Mouse (Mus musculus) midbrain, embryonic 11.5 days (tissue): Measurements from ENCODE around the gene Il34. TPM values are rescaled to one million over a fixed set of nuclear protein-coding genes. Genes with fewer than 3 reads are reported as not detected.

Experiments
- ATAC-seq: fragments of 200-750 bp; cut with Nextera tagmentation; 2 replicates; pipeline ENCODE4 v1.8.0; 2017; ENCODE audit warnings: moderate TSS enrichment, moderate library complexity; ENCODE audit not compliant: low FRiP score
- DNase-seq: peaks from one replicate; pipeline ENCODE4 v3.0.0; 2015; ENCODE audit warnings: low spot score; ENCODE audit errors: missing footprints
- H3K27ac ChIP-seq: fragments of 300-500 bp; sonication (generic); 2 replicates; pipeline ENCODE4 v1.5.1; 2014; ENCODE audit warnings: low read depth, low read length
- H3K27me3 ChIP-seq: fragments of 300-500 bp; sonication (generic); 2 replicates; pipeline ENCODE4 v1.6.1; 2014; ENCODE audit warnings: mild to moderate bottlenecking, low read length, moderate library complexity, mixed read lengths; ENCODE audit not compliant: control insufficient read depth, insufficient read depth
- H3K36me3 ChIP-seq: fragments of 300-500 bp; sonication (generic); 2 replicates; pipeline ENCODE4 v1.6.1; 2014; ENCODE audit warnings: mild to moderate bottlenecking, low read length, moderate library complexity, mixed read lengths; ENCODE audit not compliant: control insufficient read depth, insufficient read depth
- H3K4me1 ChIP-seq: fragments of 300-500 bp; sonication (generic); 2 replicates; pipeline ENCODE4 v1.6.1; 2014; ENCODE audit warnings: low read length; ENCODE audit not compliant: control insufficient read depth, insufficient read depth
- H3K4me2 ChIP-seq: fragments of 300-500 bp; sonication (generic); 2 replicates; pipeline ENCODE4 v1.6.1; 2014; ENCODE audit warnings: mild to moderate bottlenecking, moderate library complexity
- H3K4me3 ChIP-seq: fragments of 300-500 bp; sonication (generic); 2 replicates; pipeline ENCODE4 v1.5.1; 2014; ENCODE audit warnings: low read depth, low read length
- H3K9ac ChIP-seq: fragments of 300-500 bp; sonication (generic); 2 replicates; pipeline ENCODE4 v1.6.1; 2014; ENCODE audit warnings: low read length
- H3K9me3 ChIP-seq: fragments of 300-500 bp; sonication (generic); 2 replicates; pipeline ENCODE4 v1.6.1; 2016; ENCODE audit warnings: low read length; ENCODE audit not compliant: control insufficient read depth
- WGBS: fragments of 180-500 bp; shearing (Covaris S2); extraction: QIAGEN DNeasy Blood & Tissue Kit; methylation state at CpG from one replicate; pipeline ENCODE4 v1.1.7; 2014; 5-methylcytosine and 5-hydroxymethylcytosine counted together
- polyA plus RNA-seq: library from polyadenylated mRNA; unstranded; fragments of >200 nt; fragmentation: Nextera tagmentation; extraction: Ambion mirVana; gene quantifications from 2 replicates; pipeline ENCODE4 v1.2.1, GENCODE M21; 2014

The Il34 gene
- polyA plus RNA-seq, 1 experiment from 2014 or later = 0.38 TPM

- Histone ChIP-seq H3K27me3 (no peaks in the 10 kb centered on the region), H3K4me3 (no peak overlapping the region), H3K9ac (no peak overlapping the region), H3K9me3 (no peaks in the 10 kb centered on the region), H3K4me1 (no peaks in the 10 kb centered on the region), H3K4me2 (no peak overlapping the region), H3K27ac (no peak overlapping the region), H3K36me3 (peaks cover 4% of the 10 kb centered on the region; the same call in 1 of the 2 replicates)
- WGBS = 82% methylated on average over 14 of the region's 14 CpGs
- DNase-seq (no peak), ATAC-seq (no peak)
Observed at GRCm38 (mm10) chr8:110705391-110706287, 100.1 kb downstream of the Il34 start.

- H3K36me3 ChIP-seq = no peaks in the 10 kb centered on the region
- no peaks in the 10 kb centered on the region for H3K4me1 ChIP-seq
- no peaks in the 10 kb centered on the region for H3K9me3 ChIP-seq
- ATAC-seq = no peak
- H3K27me3 ChIP-seq = no peaks in the 10 kb centered on the region
- 85% methylated on average over 3 of the region's 3 CpGs for WGBS
- no peak for DNase-seq
- H3K4me3 ChIP-seq = no peak overlapping the region
- no peak overlapping the region for H3K27ac ChIP-seq
- no peak overlapping the region for H3K9ac ChIP-seq
- H3K4me2 ChIP-seq = no peak overlapping the region
Observed at GRCm38 (mm10) chr8:110704103-110704502, 101.6 kb downstream of the Il34 start.

GRCm38 (mm10) chr8:110703460-110704061 lies 102.2 kb downstream of the Il34 start:
- H3K4me2 ChIP-seq = no peak overlapping the region
- WGBS = 87% methylated on average over 9 of the region's 9 CpGs
- no peaks in the 10 kb centered on the region for H3K36me3 ChIP-seq
- no peaks in the 10 kb centered on the region for H3K27me3 ChIP-seq
- no peaks in the 10 kb centered on the region for H3K9me3 ChIP-seq
- H3K9ac ChIP-seq = no peak overlapping the region
- DNase-seq (no peak), ATAC-seq (no peak)
- no peaks in the 10 kb centered on the region for H3K4me1 ChIP-seq
- no peak overlapping the region for H3K4me3 ChIP-seq
- no peak overlapping the region for H3K27ac ChIP-seq

GRCm38 (mm10) chr8:110702636-110703459 lies 102.9 kb downstream of the Il34 start:
- Histone ChIP-seq H3K27me3 (no peaks in the 10 kb centered on the region), H3K4me1 (no peaks in the 10 kb centered on the region), H3K4me3 (no peak overlapping the region), H3K4me2 (no peak overlapping the region), H3K9me3 (no peaks in the 10 kb centered on the region), H3K36me3 (no peaks in the 10 kb centered on the region), H3K9ac (no peak overlapping the region), H3K27ac (no peak overlapping the region)
- 53% methylated on average over 9 of the region's 9 CpGs for WGBS
- DNase-seq (no peak), ATAC-seq (no peak)

GRCm38 (mm10) chr8:110700561-110700960 lies 105.2 kb downstream of the Il34 start:
- H3K9ac ChIP-seq = no peak overlapping the region
- no peak overlapping the region for H3K4me3 ChIP-seq
- no peaks in the 10 kb centered on the region for H3K27me3 ChIP-seq
- no peaks in the 10 kb centered on the region for H3K9me3 ChIP-seq
- no peak for ATAC-seq
- WGBS = 90% methylated on average over 2 of the region's 2 CpGs
- H3K4me1 ChIP-seq = no peaks in the 10 kb centered on the region
- H3K4me2 ChIP-seq = no peak overlapping the region
- peak; percentile 66 for DNase-seq
- H3K27ac ChIP-seq = no peak overlapping the region
- H3K36me3 ChIP-seq = no peaks in the 10 kb centered on the region

GRCm38 (mm10) chr8:110699501-110699900 lies 106.2 kb downstream of the Il34 start:
- Histone ChIP-seq H3K4me3 (no peak overlapping the region), H3K27me3 (no peaks in the 10 kb centered on the region), H3K4me1 (no peaks in the 10 kb centered on the region), H3K9ac (no peak overlapping the region), H3K36me3 (no peaks in the 10 kb centered on the region), H3K27ac (no peak overlapping the region), H3K4me2 (no peak overlapping the region), H3K9me3 (no peaks in the 10 kb centered on the region)
- ATAC-seq (no peak), DNase-seq (no peak)
- 91% methylated on average over 7 of the region's 7 CpGs for WGBS

GRCm38 (mm10) chr8:110698098-110698497 lies 107.6 kb downstream of the Il34 start:
- H3K27ac ChIP-seq = no peak overlapping the region
- WGBS = 86% methylated on average over 1 of the region's 1 CpGs
- no peaks in the 10 kb centered on the region for H3K4me1 ChIP-seq
- H3K9ac ChIP-seq = no peak overlapping the region
- ATAC-seq (no peak), DNase-seq (peak; percentile 26)
- no peaks in the 10 kb centered on the region for H3K36me3 ChIP-seq
- H3K9me3 ChIP-seq = no peaks in the 10 kb centered on the region
- H3K4me3 ChIP-seq = no peak overlapping the region
- H3K4me2 ChIP-seq = no peak overlapping the region
- H3K27me3 ChIP-seq = no peaks in the 10 kb centered on the region

- Histone ChIP-seq H3K4me1 (no peaks in the 10 kb centered on the region), H3K9me3 (no peaks in the 10 kb centered on the region), H3K27me3 (no peaks in the 10 kb centered on the region), H3K4me2 (no peak overlapping the region), H3K9ac (no peak overlapping the region), H3K4me3 (no peak overlapping the region), H3K27ac (no peak overlapping the region), H3K36me3 (no peaks in the 10 kb centered on the region)
- 87% methylated on average over 5 of the region's 5 CpGs for WGBS
- no peak for ATAC-seq
- DNase-seq = no peak
Observed at GRCm38 (mm10) chr8:110697571-110697970, 108.2 kb downstream of the Il34 start.

- H3K4me1 ChIP-seq = no peaks in the 10 kb centered on the region
- H3K9me3 ChIP-seq = no peaks in the 10 kb centered on the region
- no peak overlapping the region for H3K4me2 ChIP-seq
- ATAC-seq (no peak), DNase-seq (no peak)
- no peaks in the 10 kb centered on the region for H3K36me3 ChIP-seq
- no peaks in the 10 kb centered on the region for H3K27me3 ChIP-seq
- H3K9ac ChIP-seq = no peak overlapping the region
- WGBS = 91% methylated on average over 4 of the region's 4 CpGs
- H3K4me3 ChIP-seq = no peak overlapping the region
- H3K27ac ChIP-seq = no peak overlapping the region
Observed at GRCm38 (mm10) chr8:110696051-110696450, 109.7 kb downstream of the Il34 start.
